Mouse (Mus musculus) E14TG2a.4 (cell line): Measurements from ENCODE around the gene Abcc3.

Experiments used
- CTCF ChIP-seq: conservative IDR thresholded peaks from 2 replicates; pipeline ENCODE4 v1.5.1; 2014; ENCODE audit warnings: low read length
- NANOG ChIP-seq: IDR thresholded peaks from 2 replicates; pipeline ENCODE4 v1.6.1; 2014; ENCODE audit warnings: borderline replicate concordance, low read length, mixed read lengths
- POU5F1 ChIP-seq: IDR thresholded peaks from 2 replicates; pipeline ENCODE4 v1.6.1; 2014; ENCODE audit warnings: low read length, borderline replicate concordance

DNA sequence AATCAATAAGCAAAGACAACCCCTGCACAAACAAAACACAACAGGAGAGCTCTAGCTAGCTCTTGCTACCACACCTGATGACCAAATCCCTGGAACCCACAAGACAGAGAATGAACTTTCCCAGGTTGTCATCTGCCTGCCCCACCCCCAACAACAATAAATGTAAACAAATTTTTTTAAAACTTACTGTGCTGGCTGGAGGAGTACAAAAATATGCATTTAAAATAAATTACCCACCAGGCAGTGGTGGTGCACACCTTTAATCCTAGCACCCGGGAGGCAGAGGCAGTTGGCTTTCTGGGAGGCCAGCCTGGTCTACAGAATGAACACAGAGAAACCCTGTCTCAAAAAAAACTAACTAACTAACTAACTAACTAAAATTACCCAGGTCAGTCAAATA is 75.8 kb downstream of the Abcc3 start:
- TF ChIP-seq CTCF (no peak), NANOG (no peak), POU5F1 (no peak)
